Mouse (Mus musculus): Measurements from ENCODE around the gene Lrrn3. TPM values are rescaled to one million over a fixed set of nuclear protein-coding genes. Genes with fewer than 3 reads are reported as not detected.

Gene Lrrn3
- total and polyA plus RNA-seq, 2 experiments, result 0.13 to 1.0 TPM

DNA sequence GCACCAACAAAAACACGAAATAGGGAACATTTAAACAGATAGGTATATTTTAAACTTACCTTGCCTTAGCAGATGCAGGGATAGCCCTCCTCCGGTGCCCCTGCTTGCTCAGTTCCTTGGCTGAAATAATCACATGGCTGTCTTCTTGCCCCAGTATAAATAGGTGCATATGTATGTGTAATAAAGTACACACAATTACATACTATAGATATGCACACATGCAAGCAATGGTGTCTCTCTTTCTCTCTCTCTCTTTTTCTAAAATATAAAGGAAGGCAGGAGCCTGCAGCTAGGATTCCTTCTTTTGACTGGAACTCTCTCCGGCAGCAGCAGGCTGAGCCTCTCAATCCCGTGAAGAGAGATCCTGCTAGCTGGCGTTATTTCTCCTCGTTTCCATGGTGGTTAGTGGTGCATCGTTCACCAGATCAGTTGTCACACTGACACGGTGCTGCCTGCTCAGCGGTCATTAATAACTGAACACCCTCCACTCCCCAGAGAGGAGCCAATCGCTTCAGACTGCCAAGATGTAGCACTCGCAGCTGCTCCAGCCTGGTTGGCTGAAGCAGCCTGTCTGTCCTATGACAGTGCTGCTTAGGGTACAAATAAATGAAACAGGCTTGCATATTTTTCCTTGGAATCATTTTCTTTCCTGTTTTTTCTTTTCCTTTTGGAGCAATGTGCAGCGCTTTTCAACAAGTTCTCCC, 567 bp downstream of the Lrrn3 start:
- TF ChIP-seq CTCF (IDR thresholded peaks at IDR 0.05; ENCODE audit: low read depth, low read length) (no peak), POLR2A (IDR thresholded peaks at IDR 0.05; ENCODE audit: extremely low read depth, insufficient read depth, low read length) (no peak)
- no peaks in the 10 kb centered on the region for H3K79me2 ChIP-seq (ENCODE audit: control insufficient read depth, insufficient read depth, low read length)
- H3K4me1 ChIP-seq (ENCODE audit: control insufficient read depth, insufficient read depth, low read length), result peaks cover 2% of the 10 kb centered on the region
- H3K9ac ChIP-seq (ENCODE audit: low read depth, low read length), result no peak overlapping the region
- DNase-seq (ENCODE audit: extremely low read depth, low read depth, low spot score), result peak; percentile 40
- H3K36me3 ChIP-seq (ENCODE audit: control insufficient read depth, insufficient read depth, low read length), result no peaks in the 10 kb centered on the region
- H3K27ac ChIP-seq (replicated peaks; ENCODE audit: insufficient read depth, low read depth, low read length), result no peak overlapping the region
- no peaks in the 10 kb centered on the region for H3K27me3 ChIP-seq (ENCODE audit: control insufficient read depth, insufficient read depth, low read length)
- 48% methylated on average over 12 of the region's 12 CpGs for WGBS
- no peak overlapping the region for H3K4me3 ChIP-seq (ENCODE audit: insufficient read depth, low read depth, low read length)

DNA sequence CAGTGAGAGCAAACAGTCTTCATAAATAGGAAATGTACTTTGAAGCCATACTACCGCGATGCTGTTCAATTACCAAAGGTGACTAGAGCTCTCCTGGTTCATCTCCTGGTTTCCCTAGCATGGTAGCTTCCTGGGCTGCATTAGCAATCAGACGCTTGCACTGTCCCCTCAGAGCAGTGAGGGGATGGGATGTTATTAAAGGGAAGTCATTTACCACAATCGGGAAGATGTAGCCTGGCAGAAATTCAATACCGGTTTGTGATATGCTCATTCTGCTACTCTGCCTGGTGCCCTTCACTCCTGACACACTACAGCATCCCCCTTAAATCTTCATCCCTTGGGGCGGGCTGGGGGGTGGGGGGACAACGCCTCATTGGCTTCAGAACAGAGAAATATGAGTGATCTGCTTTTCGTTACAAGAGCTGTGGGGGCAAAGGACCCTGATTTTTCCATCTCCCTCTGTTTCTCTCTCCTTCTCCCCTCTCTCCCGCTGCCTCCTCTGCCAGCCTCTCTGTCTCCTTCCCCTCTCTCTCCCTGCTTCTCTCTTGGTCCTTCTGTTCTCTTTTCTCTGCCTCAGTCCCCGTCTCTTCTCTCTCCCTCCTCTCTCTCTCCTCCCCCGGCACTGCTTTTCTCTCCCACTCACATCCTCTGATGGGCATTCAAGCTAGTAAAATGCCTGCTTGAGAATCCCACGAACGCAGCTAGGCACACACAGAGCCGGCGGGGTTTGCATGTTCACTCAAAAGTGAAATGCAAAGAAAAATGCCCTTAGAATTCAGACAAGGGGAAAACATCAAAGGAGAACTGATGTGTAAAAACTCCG, 1.3 kb downstream of the Lrrn3 start:
- Histone ChIP-seq H3K36me3 (ENCODE audit: control insufficient read depth, insufficient read depth, low read length) (no peaks in the 10 kb centered on the region), H3K4me3 (ENCODE audit: insufficient read depth, low read depth, low read length) (peak overlapping the region; percentile 22; the same call in 1 of the 2 replicates), H3K27me3 (ENCODE audit: control insufficient read depth, insufficient read depth, low read length) (no peaks in the 10 kb centered on the region), H3K27ac (replicated peaks; ENCODE audit: insufficient read depth, low read depth, low read length) (no peak overlapping the region), H3K9ac (ENCODE audit: low read depth, low read length) (no peak overlapping the region), H3K4me1 (ENCODE audit: control insufficient read depth, insufficient read depth, low read length) (peaks cover 2% of the 10 kb centered on the region), H3K79me2 (ENCODE audit: control insufficient read depth, insufficient read depth, low read length) (no peaks in the 10 kb centered on the region)
- 56% methylated on average over 16 of the region's 16 CpGs for WGBS
- no peak for DNase-seq (ENCODE audit: extremely low read depth, low read depth, low spot score)
- TF ChIP-seq POLR2A (IDR thresholded peaks at IDR 0.05; ENCODE audit: extremely low read depth, insufficient read depth, low read length) (no peak), CTCF (IDR thresholded peaks at IDR 0.05; ENCODE audit: low read depth, low read length) (no peak)

DNA sequence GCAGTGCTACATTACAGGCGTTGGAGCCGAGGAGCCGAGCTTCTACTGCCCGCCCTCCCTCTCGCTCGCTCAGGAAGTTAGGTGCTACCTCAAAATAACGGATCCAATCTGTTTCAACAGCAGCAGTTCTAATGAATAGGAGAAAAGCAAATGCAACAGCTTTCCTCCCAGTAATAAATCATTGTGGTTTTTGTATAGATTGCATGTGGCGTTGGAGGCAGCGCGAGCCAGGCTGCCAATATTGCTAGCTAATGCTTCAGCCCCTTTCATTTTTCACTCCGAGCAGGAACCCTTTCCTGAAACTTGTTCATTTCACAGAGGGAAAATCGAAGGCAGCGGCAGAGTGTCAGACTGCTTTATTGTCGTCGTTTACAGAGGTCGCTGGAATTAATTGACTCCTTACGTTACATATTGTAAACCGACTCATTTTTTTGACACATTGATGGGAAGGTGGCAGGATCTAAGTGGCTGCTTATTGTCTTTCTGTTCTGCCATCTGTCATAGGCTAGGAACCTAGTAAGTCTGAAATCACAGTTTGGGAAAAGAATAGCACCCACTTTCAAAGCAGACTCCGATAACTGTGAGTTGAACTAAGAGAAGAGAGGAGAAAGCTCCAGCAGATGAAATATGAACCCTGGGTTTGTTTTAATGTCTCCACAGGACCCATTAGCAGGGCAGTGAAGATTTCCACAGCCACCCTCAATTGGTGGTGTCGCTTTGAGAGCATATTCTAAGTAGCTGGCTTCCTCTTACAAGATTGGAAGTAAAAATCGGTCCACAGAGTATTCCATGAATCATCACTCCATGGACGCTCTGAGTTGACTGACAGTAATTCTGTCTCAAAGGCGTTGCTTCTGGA, 2.4 kb downstream of the Lrrn3 start:
- Histone ChIP-seq H3K79me2 (ENCODE audit: control insufficient read depth, insufficient read depth, low read length) (no peaks in the 10 kb centered on the region), H3K36me3 (ENCODE audit: control insufficient read depth, insufficient read depth, low read length) (no peaks in the 10 kb centered on the region), H3K27ac (replicated peaks; ENCODE audit: insufficient read depth, low read depth, low read length) (no peak overlapping the region), H3K9ac (ENCODE audit: low read depth, low read length) (no peak overlapping the region; the same call in 1 of the 2 replicates), H3K4me1 (ENCODE audit: control insufficient read depth, insufficient read depth, low read length) (peaks cover 2% of the 10 kb centered on the region), H3K27me3 (ENCODE audit: control insufficient read depth, insufficient read depth, low read length) (no peaks in the 10 kb centered on the region), H3K4me3 (ENCODE audit: insufficient read depth, low read depth, low read length) (peak overlapping the region; percentile 30; the same call in 1 of the 2 replicates)
- 79% methylated on average over 23 of the region's 23 CpGs for WGBS
- DNase-seq (ENCODE audit: extremely low read depth, low read depth, low spot score), result no peak
- no peak for TF ChIP-seq CTCF (IDR thresholded peaks at IDR 0.05; ENCODE audit: low read depth, low read length)
- no peak for TF ChIP-seq POLR2A (IDR thresholded peaks at IDR 0.05; ENCODE audit: extremely low read depth, insufficient read depth, low read length)

DNA sequence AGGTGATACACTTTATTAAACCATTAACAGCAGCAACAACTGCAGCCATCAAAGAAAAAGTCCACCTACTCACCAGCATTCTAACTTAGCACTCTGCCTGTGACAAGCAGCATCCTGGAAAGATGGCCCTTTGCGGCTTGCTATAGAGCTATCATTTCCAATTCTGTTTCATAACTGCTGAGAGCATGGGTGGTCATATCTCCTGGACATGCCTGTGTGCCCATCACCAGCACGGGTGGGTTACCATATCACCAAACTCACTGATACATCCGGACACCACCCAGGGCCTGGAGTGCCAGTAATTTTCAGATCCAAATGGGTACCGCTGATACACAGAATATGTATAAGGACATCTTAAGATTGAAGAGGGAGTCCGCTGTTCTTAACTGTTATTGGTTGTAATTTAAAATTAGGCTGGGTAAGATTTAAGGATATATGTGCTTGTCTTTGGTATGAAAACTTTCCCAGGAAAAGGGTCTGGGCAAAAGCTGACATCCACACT, 3.1 kb downstream of the Lrrn3 start:
- WGBS, result 86% methylated on average over 5 of the region's 5 CpGs
- H3K4me3 ChIP-seq (ENCODE audit: insufficient read depth, low read depth, low read length), result 0 out of 2 replicates have a peak overlapping the region, but pooled peaks have one; percentile 30
- TF ChIP-seq POLR2A (IDR thresholded peaks at IDR 0.05; ENCODE audit: extremely low read depth, insufficient read depth, low read length), result no peak
- no peak for TF ChIP-seq CTCF (IDR thresholded peaks at IDR 0.05; ENCODE audit: low read depth, low read length)

DNA sequence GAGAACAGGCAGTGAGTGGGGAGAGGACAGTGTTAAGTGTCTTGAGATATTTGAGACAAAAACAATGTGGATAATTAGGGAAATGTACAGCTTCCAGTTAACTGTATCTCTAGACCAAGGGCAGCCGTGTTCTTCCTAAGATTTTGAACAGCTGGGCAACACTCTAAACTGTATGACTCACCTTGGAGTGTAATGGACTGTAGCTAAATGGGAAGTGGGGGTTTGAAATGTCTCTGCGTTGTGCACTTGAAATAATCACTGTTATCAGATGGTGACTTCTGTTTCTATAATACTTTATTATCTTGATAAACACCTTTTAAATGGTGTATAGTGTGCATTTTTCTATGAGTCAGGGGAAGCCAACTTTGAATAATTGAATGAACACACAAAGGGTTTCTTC, 4.7 kb downstream of the Lrrn3 start:
- TF ChIP-seq CTCF (IDR thresholded peaks at IDR 0.05; ENCODE audit: low read depth, low read length), result no peak
- TF ChIP-seq POLR2A (IDR thresholded peaks at IDR 0.05; ENCODE audit: extremely low read depth, insufficient read depth, low read length), result no peak
- Histone ChIP-seq H3K36me3 (ENCODE audit: control insufficient read depth, insufficient read depth, low read length) (no peaks in the 10 kb centered on the region), H3K4me3 (ENCODE audit: insufficient read depth, low read depth, low read length) (no peak overlapping the region), H3K4me1 (ENCODE audit: control insufficient read depth, insufficient read depth, low read length) (no peaks in the 10 kb centered on the region), H3K79me2 (ENCODE audit: control insufficient read depth, insufficient read depth, low read length) (no peaks in the 10 kb centered on the region), H3K27ac (replicated peaks; ENCODE audit: insufficient read depth, low read depth, low read length) (no peak overlapping the region), H3K9ac (ENCODE audit: low read depth, low read length) (no peak overlapping the region), H3K27me3 (ENCODE audit: control insufficient read depth, insufficient read depth, low read length) (no peaks in the 10 kb centered on the region)
- no peak for DNase-seq (ENCODE audit: extremely low read depth, low read depth, low spot score)
- WGBS, result 73% methylated on average over 2 of the region's 2 CpGs

More for the DNA sequence above, 3.1 kb downstream of the Lrrn3 start:
- Histone ChIP-seq H3K27me3 (ENCODE audit: control insufficient read depth, insufficient read depth, low read length) (no peaks in the 10 kb centered on the region), H3K36me3 (ENCODE audit: control insufficient read depth, insufficient read depth, low read length) (no peaks in the 10 kb centered on the region), H3K79me2 (ENCODE audit: control insufficient read depth, insufficient read depth, low read length) (no peaks in the 10 kb centered on the region), H3K27ac (replicated peaks; ENCODE audit: insufficient read depth, low read depth, low read length) (no peak overlapping the region), H3K9ac (ENCODE audit: low read depth, low read length) (no peak overlapping the region), H3K4me1 (ENCODE audit: control insufficient read depth, insufficient read depth, low read length) (peaks cover 2% of the 10 kb centered on the region)
- no peak for DNase-seq (ENCODE audit: extremely low read depth, low read depth, low spot score)
